Mouse (Mus musculus): ENCODE results near the gene Abcc3.

The Abcc3 gene

DNA sequence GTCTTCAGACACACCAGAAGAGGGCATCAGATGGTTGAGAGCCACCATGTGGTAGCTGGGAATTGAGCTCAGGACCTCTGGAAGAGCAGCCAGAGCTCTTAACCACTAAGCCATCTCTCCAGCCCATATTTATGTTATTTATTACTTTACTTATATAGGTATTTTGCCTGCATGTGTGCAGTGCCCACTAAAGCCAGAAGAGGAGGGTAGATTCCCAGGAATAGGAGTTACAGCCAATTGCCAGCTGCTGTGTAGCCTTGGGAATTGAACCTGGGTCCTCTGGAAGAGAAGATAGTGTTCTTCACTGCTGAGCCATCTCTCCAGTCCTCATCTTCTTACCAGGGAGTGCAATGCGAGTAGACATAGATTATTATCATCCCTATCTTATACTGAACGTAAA, 43.0 kb downstream of the Abcc3 start:
- no peak for DNase-seq

DNA sequence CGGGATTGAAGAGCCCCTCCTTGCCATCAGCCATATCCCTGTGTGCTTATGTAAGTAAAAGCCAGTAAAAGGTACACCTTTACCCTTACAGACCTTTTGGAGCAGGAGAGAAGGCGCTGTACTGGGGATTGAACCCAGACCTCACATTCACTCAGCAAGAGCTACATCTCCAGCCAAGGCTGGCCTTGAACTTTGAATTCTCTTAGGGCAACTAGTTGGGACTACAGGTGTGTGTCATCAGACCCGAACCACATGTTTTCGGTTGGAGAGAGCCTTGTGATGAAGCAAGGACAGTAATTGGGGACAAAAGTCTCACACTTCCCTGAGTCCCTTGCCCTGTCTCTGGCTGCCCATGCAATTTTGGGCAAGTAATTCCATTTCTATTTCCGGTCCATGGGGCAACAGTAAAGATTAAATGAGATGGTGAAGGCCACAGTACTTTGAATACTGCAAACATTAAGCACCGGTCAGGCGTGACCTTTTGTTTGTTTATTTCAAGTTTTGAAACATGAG, 45.7 kb downstream of the Abcc3 start:
- DNase-seq = no peak

DNA sequence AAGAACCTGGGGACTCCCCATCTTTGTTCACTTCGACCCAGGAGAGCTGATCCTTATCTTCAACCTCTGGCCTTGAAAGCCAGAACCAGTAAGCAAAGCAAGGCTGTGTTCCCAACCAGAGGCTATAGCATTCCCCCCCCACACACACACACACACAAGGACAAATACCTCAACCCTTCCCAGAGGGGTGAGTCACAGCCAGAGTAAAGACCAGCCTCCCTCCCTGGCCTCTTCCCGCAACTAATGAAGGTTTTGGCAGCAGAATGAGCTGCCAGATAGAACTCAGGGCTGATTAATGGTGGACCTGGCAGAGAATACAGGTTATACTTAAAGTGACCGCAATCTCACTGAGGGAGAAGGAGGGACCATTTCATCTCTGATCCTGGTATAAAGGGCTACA, 46.2 kb downstream of the Abcc3 start:
- no peak for DNase-seq

DNA sequence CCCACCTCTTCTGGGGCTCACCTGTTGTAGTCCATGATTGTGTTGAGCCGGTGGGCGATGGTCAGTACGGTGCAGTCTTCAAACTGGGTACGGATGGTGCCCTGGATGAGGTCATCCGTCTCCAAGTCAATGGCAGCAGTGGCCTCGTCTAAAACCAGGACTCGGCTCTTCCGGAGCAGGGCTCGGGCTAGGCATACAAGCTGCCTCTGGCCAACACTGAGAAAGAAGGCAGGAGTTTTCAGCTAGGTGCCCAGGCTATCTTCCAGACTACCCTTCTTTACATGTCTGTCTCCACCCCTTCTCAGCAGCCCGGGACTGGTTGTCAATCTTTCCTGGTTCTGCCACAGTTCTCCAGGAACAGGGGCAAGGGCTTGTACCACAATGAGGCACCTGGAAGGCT, 46.9 kb downstream of the Abcc3 start:
- no peak for DNase-seq

DNA sequence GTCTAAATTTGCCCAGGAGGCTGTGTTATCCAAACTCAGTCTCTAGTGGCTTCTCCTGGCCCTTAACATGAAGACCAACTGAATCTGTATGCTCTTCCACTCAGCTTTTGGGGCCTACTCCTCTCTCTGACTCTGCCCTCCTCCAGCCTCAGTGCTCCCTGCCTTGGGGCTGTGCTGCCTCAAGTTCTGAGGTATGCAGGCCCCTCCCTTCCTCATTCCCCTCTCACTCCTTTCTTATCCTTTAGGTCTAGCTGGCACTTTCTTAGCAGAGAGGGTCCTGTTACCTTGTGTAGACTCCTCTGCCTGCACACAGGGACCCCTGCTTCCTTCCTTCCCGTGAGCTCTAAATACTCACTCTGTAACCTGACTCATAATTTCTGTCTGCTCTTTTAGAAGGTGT, 48.3 kb downstream of the Abcc3 start:
- DNase-seq = no peak

DNA sequence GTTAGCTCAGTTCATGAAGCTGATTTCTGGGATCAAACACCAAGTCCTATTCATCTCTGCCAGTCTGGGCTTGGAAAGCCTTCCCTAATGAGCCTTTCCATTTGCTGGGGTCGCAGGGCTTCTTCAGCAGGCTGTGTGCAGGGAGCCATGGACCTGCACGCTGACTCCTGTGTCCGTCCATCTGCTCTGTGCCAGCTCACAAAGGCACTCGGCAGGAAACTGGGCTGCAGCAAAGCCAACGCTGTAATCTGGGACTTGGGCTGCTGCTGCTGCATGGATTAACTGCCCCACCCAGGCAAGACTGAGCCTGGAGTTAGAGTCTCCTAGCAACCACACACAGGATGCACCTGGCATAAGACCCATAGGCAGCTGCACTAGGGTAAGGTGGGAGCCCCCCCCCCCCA, 48.8 kb downstream of the Abcc3 start:
- DNase-seq = no peak

DNA sequence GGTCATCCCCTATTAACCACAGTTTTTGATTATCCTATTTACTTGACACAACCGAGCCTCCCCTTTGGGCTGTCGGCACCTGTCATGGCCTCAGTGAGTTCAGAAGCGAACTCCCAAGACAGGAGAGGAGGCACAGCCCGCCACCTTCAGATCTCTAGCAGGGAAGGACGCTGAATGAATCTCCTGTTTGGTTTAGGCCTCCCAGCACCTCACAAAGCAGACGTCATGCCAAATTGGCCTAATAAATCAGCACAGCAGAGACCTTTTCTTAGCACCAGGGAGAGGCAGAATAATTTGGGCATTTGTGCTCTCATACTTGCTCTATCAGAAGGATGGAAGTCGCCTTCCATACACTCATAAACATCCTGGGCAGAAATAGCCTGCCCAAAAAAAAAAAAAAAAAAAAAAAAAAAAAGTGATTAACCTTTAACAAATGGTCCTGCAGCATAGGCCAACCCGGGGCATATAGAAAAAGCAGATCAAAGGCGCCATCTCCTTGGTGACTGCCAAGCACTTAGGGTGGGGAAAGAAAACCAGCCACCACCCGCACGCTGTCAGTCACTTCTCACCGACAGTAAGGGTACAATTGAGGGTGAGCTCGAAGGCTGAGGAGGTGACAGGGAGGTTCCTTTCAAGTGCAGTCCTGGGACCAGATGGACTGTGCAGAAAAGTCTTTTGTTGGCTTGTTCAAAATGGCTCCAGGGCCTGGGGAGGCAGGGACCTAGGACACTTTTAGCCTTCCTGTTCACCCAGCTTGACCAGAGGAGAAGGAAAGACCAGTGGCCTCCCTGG, 50.5 kb downstream of the Abcc3 start:
- DNase-seq = no peak

DNA sequence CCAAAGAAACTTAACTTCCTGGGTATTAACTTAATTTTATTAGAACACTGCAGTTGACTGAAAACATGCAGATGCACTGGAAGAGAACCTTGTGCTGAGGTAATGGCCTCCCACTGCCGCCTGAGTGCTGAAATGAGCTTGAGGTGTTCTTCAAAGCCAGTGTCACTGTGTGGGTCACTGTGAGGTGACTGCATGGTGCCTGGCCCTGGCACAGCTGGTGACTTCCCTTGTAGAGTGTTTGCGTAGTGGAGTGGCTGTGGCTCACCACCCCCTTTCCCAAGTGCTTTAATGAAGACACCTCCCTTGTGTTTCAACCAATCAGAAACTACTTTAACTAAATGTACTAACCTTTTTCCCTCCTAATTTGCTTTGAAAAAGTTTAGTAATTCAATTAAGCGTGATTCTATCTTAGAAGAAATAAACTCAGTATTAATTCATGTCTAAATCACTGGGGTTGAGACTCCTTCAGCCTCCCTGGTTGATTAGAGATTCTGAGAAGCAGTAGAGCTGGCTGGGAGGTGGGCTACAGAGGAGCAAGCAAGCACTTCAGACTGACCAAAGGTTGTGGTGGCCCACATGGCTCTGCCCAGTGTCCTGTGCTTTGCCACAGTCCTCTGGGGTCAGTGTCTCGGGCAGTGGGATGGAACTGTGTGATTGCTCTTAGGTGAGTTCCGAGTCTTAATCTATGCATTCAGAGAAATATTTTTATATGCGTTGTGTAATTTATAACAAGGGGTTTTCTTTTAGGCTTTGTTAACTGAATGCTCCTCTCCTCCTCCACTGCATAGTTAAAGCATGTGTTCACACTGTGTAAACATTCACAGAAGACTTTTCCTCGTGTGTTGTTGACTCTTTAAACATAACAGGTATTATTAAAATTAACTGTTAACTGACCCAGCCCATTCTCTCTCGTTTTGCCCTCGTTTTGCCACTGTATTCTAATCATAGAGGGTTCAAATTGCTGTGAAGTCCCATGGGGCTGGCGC, 51.6 kb downstream of the Abcc3 start:
- DNase-seq = no peak

DNA sequence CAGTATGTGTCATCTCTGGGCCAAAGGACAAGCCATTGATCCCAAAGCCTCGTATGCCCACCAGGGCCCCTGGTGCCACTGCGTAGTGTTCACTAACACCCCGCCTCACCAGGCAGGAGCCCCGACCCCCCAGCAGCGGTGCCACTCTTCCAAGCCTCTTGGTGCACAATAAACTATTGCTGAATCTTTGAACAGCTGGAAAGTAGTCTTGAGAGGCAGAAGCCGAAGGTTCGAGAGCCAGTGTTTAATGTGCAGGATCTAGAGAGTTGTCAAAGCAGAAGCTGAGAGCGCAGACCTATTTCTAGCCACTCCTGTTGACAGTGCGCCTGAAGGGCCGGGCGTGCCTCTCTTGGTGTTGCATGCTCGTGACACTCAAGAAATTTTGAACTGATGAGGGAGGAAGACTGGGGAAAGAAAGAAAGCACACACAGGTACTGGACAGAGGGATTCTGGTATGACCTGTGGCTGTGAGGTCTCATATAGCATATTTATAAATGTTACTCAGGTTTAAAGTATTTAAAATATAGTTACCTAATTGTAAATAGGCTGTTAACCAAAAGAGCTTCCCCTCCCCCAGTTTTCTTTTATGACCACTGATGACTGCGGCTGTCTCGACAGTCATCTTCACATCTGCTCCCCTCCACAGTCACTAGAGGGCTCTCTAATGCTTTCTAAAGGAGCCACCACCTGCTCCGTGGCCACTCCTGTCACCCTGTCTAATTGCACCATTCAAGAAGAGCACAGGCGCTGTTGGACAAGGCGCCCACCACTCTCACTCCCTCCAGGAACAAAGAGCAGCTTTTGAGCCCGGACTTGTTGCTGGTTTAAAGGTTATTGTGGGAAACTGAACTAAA, 52.8 kb downstream of the Abcc3 start:
- peak; percentile 68 to 75 for DNase-seq

DNA sequence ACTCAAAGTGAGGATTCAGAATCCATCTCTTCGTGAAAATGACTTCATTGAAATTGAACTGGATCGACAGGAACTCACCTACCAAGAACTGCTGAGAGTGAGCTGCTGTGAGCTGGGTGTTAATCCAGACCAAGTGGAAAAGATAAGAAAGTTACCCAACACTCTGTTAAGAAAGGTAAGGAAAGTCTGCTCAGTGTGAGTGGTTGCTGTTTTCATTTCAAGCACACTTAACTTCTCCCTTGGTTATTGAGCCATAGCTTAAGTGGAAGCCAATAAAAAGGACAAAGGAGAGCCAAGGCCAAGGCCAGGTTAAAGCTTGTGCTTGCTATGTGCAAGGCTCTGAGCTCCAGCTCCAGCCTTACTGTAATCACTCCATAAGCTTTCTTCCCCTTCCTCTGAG, 54.5 kb downstream of the Abcc3 start:
- DNase-seq = no peak

DNA sequence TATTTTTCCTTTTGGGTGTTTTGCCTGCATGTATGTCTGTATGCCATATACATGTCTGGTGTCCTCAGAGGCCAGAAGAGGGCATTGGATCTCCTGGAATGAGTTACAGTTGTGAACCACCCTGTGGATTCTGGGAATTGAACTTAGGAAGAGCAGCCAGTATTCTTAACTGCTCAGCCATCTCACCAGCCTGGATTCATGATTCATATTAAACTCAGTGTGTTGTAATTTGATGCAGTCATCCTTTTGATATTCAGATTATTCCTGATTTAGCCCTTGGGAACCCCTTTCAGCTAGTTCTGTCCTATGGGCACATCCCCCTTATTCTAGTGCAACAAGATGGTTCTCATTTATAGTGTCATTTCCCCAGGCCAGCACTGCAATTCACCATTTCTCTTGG, 56.2 kb downstream of the Abcc3 start:
- DNase-seq = no peak

DNA sequence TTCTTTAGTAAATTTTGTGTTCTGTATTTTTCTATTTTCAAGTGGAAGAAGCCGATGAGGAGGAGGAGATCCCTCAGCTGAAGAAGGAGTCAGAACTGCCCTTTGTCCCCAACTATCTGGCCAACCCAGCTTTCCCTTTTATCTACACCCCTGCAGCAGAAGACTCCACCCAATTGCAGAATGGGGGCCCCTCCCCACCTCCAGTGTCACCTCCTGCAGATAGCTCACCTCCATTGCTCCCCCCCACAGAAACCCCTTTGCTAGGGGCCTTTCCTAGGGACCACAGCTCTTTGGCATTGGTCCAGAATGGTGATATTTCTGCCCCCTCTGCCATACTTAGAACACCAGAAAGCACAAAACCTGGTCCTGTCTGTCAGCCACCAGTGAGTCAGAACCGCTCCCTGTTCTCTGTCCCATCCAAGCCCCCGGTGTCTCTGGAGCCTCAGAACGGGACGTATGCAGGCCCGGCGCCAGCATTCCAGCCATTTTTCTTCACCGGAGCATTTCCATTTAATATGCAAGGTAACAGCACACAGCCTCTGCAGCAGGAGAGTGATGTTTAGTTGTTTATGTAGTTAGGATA, 58.3 kb downstream of the Abcc3 start:
- DNase-seq = no peak

DNA sequence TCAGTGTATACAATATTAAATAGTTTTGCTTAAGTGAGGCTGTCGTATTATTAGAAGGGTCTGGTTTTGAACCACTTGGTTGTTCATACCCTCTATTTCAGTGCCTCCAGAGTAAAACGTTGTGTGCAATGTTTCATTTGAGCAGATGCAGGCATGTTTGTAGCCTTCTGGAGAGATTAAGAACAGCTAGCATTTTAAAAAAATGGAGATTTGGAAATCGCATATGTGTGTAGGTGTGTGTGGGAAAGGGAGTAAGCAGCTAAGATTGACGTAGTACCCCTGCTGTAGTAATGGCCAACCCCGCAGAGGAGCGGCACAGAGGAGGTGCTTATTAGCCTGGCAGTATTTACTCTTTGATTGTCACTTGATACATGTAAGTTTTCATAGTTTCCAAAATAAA, 60.1 kb downstream of the Abcc3 start:
- DNase-seq = no peak

DNA sequence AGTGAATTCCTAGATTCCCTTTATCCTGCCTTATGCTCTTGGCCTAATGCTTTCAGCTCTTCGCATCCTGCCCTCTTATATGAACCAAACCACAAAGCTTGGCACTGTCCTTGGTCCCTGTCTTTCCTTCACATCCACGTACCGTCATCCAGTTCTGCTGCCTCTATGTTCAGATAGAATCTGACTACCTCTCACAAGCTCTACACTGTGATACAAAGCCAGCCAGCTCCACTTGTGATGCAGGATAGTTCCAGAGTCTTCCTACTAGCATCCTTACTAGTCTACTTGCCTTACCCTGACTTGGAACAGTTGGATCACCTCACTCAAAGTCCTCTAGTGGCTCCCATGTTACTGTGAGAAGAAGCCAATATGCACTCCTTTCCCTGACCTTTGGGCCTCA, 62.6 kb downstream of the Abcc3 start:
- no peak for DNase-seq

DNA sequence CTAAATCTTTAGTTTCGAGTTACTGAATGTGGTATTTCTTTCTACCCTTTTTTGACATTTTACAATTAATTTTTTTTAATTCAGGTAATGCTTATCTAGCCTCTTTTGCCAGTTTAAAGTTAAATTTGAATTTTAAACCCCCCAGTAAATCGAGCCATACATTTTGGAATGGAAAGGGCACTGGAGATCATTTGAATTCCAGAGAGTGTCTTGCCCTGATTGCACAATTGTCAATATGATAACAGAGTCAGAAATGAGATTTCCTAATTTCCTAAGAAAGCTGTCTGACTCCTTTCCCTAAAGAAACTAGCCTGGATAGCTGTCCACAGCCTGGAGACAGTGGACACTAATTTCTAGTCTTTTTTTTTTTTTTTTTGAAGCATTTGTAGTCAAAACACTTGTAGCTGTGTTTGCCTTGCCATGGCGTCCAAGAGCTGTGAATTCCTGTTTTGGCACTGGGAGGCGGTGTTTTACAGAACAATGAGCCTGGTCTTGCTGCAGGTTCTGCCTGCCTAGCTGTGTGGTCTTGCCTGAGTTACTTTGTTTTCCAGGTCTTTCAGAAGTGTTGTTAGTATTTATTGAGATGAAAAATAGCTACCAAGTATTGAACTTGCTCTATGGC, 63.4 kb downstream of the Abcc3 start:
- DNase-seq = peak; percentile 72 to 82

DNA sequence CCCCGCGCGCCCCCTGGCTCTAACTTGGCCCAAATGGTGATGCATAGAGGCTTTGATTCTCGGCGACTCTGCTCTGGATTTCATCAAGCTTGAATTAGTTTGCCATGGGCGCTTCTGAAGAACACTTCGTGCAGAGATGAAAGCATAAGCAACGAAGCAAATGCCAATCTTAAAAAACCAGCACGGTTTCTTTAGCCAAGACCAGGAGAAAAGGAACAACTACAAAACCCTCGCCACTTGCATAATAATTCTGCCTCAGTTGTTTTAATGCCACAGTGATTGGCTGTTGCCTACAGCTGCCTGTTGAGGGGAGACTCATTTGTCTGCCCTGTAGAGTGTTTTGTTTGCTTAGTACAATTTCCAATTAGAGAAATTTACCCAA, 64.2 kb downstream of the Abcc3 start:
- DNase-seq = peak in 1 of 2 experiments; percentile 40

DNA sequence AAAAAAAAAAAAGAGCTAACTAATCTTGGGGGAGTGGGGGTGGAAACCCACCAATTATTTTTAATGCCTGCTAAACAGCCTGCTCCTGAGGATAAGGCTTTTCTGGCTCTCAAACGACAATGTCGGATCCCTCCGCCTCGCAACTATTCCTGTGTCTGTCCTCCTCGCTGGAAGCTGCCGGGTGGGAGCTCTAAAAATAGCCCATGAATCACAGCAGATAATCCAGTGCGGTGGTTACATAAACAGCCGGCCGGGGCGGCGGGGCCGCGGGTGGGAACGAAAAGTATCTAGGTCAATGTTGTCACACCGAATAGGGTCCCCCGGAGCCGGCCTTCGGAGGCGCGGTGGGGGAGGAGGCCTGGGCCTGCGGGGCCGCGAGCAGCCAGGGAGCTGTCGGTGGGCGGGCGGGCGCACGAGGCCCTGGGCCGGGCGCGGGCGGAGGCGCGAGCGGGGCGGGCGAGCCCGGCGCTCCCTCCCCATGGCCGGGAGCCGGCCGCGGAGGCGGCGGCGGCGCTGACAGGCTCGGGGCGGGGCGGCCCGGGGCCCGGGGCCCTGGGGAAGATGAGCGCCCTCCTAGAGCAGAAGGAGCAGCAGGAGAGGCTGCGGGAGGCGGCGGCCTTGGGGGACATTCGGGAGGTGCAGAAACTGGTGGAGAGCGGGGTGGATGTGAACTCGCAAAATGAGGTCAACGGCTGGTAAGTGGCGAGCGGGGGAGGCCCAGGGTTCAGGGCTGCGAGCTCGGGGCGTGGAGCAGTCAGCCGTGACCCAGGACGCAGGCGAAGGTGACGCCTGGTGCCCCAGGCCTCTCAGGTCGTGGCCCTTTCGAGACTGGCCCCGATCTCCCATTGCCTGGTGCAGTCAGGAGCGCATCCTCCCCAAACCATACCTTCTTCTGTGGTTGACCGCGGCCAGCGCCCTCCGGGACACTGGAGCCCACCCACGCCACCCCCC, 64.8 kb downstream of the Abcc3 start, which contains the start of gene Ankrd40:
Ankrd40 (plus strand) TSS at position 309 of the 951 bp plus-strand sequence.
- DNase-seq = peak; percentile 96 to 98

DNA sequence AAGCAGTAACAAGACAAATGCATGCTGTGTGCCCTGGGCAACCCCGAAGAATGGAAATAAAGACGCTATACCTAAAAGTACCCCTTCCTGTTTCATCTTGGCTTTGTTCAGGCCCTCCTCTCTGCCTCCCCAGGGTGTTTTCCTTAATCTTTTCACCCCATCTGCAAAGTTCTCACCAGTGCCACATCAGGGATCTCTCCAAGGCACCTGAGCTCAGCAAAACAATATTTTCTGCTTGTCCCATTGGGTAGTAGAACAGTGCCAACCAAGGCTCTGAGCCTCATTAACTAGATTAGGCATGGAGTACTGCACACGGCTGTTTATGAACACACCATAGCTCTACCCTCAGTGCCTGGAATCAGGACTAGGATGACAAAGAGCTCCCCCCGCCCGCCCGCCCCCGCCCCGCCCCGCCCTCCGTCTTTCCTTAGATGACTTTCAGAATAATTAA, 65.8 kb downstream of the Abcc3 start:
- DNase-seq = peak; percentile 70 to 75

DNA sequence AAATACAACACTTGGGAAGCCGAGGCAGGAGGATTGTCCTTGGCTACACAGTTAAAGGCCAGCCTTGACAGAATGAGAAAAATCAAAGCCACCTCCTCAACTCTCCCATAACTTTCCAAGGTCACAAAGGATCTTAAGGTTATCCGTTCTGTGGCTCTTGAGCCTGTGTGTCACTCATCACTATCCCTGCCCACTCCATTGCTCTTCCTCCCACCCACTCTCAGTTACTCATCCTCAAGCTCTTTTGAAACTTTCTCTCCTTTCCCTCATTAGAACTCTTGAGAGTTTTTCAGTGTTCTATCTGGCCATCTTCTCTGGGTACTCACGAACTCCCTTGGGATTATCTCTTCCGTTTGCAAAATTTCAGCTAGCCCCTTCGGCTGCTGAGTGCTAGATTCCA, 68.2 kb downstream of the Abcc3 start:
- DNase-seq = no peak

DNA sequence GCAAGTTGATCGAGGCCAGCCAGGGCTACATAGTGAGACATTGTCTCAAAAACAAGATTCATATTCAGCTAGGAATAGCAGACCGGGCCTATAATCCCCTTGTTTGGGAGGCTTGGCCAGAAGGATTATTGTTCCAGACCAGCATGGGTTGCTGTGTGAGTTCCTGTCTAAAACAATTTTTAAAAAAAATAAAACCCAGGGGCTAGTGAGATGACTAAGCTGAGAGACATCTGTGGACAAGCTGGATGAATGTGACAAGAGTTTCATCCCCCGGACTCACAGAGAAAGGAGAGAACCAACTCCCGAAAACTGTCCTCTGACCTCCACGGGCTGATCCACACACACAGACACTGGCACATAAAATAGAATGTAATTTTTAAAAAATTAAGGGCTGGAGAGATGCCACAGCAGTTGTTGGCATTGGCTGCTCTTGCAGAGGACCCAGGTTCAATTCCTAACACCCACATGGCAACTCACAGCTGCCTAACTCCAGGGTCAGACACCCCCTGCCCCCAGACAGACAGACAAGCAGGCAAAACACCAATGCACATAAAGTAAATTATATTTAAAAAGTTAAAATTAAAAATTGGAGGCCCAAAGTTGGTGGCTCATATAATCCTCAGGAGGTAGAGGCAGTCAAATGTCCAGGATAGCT, 69.4 kb downstream of the Abcc3 start:
- DNase-seq = no peak

Measured in cerebellum, adult 18-20 months (tissue).